Mouse (Mus musculus): ENCODE measurements around the gene Cd4.

GRCm38 (mm10) chr6:124918331-124918690, 30.3 kb upstream of the Cd4 start:
- TF ChIP-seq POLR2A (IDR thresholded peaks at IDR 0.05; ENCODE audit: control insufficient read depth in 1 of 2, insufficient read depth in 1 of 2, low read depth in 1 of 2, low read length in 2 of 2, poor library complexity in 1 of 2) (no peak), MAZ (IDR thresholded peaks at IDR 0.05; ENCODE audit: low read depth, low read length) (no peak), CTCF (IDR thresholded peaks at IDR 0.05 in 2 of 3, conservative IDR thresholded peaks at IDR 0.05 in 1 of 3; ENCODE audit: control insufficient read depth in 1 of 3, insufficient read depth in 1 of 3, low read depth in 2 of 3, low read length in 3 of 3, poor library complexity in 1 of 3, severe bottlenecking in 1 of 3) (no peak), RCOR1 (IDR thresholded peaks at IDR 0.05; ENCODE audit: low read depth, low read length) (no peak), MAFK (IDR thresholded peaks at IDR 0.05; ENCODE audit: borderline replicate concordance, low read depth, low read length) (no peak), RAD21 (IDR thresholded peaks at IDR 0.05; ENCODE audit: low read depth, low read length) (no peak), ETS1 (IDR thresholded peaks at IDR 0.05; ENCODE audit: low read depth, low read length) (no peak), SIN3A (IDR thresholded peaks at IDR 0.05; ENCODE audit: low read length) (no peak), CHD1 (IDR thresholded peaks at IDR 0.05; ENCODE audit: low read depth, low read length) (no peak), ZMIZ1 (IDR thresholded peaks at IDR 0.05; ENCODE audit: low read depth, low read length) (no peak), TAL1 (IDR thresholded peaks at IDR 0.05; ENCODE audit: low read length) (no peak), MAX (IDR thresholded peaks at IDR 0.05; ENCODE audit: low read length) (no peak)

All from MEL (cell line).